Mouse (Mus musculus) testis, postnatal 14 days (tissue): Measurements from ENCODE around the gene Iltifb.
"Not testable (repeated sequence)": the region's sequence is repeated elsewhere in the genome, so short reads cannot be mapped to it uniquely, and the experiment has no call there.

Experiments
- DNase-seq: peaks from one replicate; pipeline ENCODE4 v3.0.0; 2021; ENCODE audit warnings: low spot score

Gene Iltifb

GRCm38 (mm10) chr10:118294938-118295337 is at the start of gene Iltifb:
Iltifb (minus strand) TSS chr10:118295038.
- no peak for DNase-seq

- DNase-seq: not testable (repeated sequence)
These were observed 48.3 kb upstream of the Iltifb start, which contains the start of gene Gm9046 for GRCm38 (mm10) chr10:118343155-118343554. Gm9046 (minus strand) TSS chr10:118343255.

- not testable (repeated sequence) for DNase-seq
These were observed 42.9 kb upstream of the Iltifb start, which contains the start of gene Gm9045 for GRCm38 (mm10) chr10:118337731-118338130. Gm9045 (minus strand) TSS chr10:118337831.

- DNase-seq: not testable (repeated sequence)
These were observed 37.5 kb upstream of the Iltifb start, which contains the start of gene Gm9044 for GRCm38 (mm10) chr10:118332308-118332707. Gm9044 (minus strand) TSS chr10:118332408.

- not testable (repeated sequence) for DNase-seq
These were observed 32.0 kb upstream of the Iltifb start, which contains the start of gene Gm9040 for GRCm38 (mm10) chr10:118326869-118327268. Gm9040 (minus strand) TSS chr10:118326969.

GRCm38 (mm10) chr10:118319024-118319423 is 24.2 kb upstream of the Iltifb start:
- no peak for DNase-seq

GRCm38 (mm10) chr10:118302133-118302532 is 7.3 kb upstream of the Iltifb start:
- DNase-seq: not testable (repeated sequence)

GRCm38 (mm10) chr10:118283016-118283415 is 11.8 kb downstream of the Iltifb start:
- DNase-seq: not testable (repeated sequence)

- DNase-seq: not testable (repeated sequence)
These were observed 12.3 kb downstream of the Iltifb start for GRCm38 (mm10) chr10:118282565-118282964.

- DNase-seq: not testable (repeated sequence)
These were observed 16.8 kb downstream of the Iltifb start for GRCm38 (mm10) chr10:118278069-118278468.

- DNase-seq: not testable (repeated sequence)
These were observed 23.4 kb downstream of the Iltifb start for GRCm38 (mm10) chr10:118271416-118271815.

GRCm38 (mm10) chr10:118268812-118269211 is 26.0 kb downstream of the Iltifb start:
- not testable (repeated sequence) for DNase-seq

GRCm38 (mm10) chr10:118258388-118258787 is 36.5 kb downstream of the Iltifb start, which contains the start of gene Gm32802:
Gm32802 (plus strand) TSS chr10:118258688.
- not testable (repeated sequence) for DNase-seq

GRCm38 (mm10) chr10:118250852-118251295 is 44.0 kb downstream of the Iltifb start:
- DNase-seq: peak; percentile 2

GRCm38 (mm10) chr10:118249006-118249595 is 45.7 kb downstream of the Iltifb start:
- DNase-seq: not testable (repeated sequence)

- not testable (repeated sequence) for DNase-seq
These were observed 54.2 kb downstream of the Iltifb start, which contains the start of gene Gm32717 for GRCm38 (mm10) chr10:118240680-118241079. Gm32717 (minus strand) TSS chr10:118240780.
